Mouse (Mus musculus) brain, embryonic 14.5 days (tissue): ENCODE results near the gene Aplp1. TPM values are rescaled to one million over a fixed set of nuclear protein-coding genes. Genes with fewer than 3 reads are reported as not detected.
A peak's percentile ranks its signal among the peaks of the same experiment; 100 is the strongest.

Experiments
- DNase-seq: peaks from one replicate; pipeline ENCODE4 v3.0.0-alpha.2; 2011; ENCODE audit warnings: low read depth
- CTCF ChIP-seq: fragments of 200-500 bp; IDR thresholded peaks from 2 replicates; pipeline ENCODE4 v1.5.1; 2012; ENCODE audit warnings: inconsistent platforms, mild to moderate bottlenecking, moderate library complexity, borderline replicate concordance; ENCODE audit not compliant: insufficient read depth, insufficient read length; ENCODE audit errors: extremely low read depth
- POLR2A ChIP-seq: fragments of 200-500 bp; IDR thresholded peaks from 2 replicates; pipeline ENCODE4 v1.6.1; 2012; ENCODE audit warnings: mild to moderate bottlenecking, inconsistent platforms, borderline replicate concordance; ENCODE audit not compliant: poor library complexity, insufficient read depth, insufficient read length, severe bottlenecking; ENCODE audit errors: extremely low read depth
- polyA plus RNA-seq: library from polyadenylated mRNA; depleted of rRNA; stranded (reverse); fragments of >200 nt; gene quantifications from 2 replicates; pipeline ENCODE4 v1.2.3, GENCODE M21; 2012

The Aplp1 gene
- polyA plus RNA-seq, 1 experiment: 616 TPM

GRCm38 (mm10) chr7:30420673-30421072 lies 24.7 kb downstream of the Aplp1 start:
- no peak for DNase-seq
- no peak for TF ChIP-seq CTCF
- no peak for TF ChIP-seq POLR2A

DNA sequence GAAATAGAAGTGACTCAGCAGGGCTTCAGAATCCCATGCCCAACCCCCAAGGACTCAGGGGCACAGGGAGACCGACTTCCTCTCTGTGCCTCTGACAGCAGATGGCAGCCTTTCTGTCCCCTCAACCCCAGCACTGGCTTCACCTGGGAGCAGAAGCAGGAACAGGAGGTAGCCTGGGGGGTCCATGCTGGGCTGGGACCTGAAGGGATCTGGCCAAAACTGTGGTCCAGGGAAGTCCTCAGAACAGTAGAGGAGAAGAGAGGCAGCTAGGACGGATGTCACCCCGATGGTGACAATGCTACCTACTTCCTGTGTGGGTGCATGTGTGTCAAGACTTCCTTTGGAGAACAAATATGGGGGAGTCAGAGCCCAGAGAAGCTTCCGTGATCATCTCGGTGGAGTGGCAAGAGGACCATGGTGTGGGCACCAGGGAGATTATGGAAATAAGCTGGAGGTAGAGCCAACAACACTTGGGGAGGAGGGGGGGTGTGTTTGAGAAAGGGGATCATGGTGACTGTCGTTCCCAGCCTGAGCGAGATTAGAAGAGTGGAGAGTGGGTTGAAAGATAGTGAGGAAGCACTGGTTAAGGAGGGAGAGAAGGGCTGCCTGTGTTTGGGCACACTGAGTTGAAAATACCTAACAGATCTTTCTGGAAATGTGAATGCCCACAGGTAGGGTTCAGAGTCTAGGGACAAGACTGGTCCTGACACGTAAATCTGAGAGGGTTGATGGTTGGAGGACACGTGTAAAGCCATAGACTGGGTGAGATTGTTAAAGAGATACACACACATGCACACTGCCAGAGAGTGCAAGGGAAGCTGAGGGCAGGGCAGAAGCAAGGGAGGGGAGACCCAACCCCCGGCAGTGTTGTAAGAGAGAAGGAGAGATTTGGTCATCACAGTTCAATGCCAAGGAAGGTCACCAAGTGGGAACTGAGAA lies 25.5 kb downstream of the Aplp1 start, which contains the start of gene Hcst:
Gene Hcst, minus strand, starts transcription at position 294 of the 939 bp plus-strand sequence.
- no peak for DNase-seq
- TF ChIP-seq CTCF: no peak
- no peak for TF ChIP-seq POLR2A

- DNase-seq: no peak
- TF ChIP-seq CTCF (no peak), POLR2A (no peak)
Measured at GRCm38 (mm10) chr7:30417856-30418255, 27.5 kb downstream of the Aplp1 start.

- no peak for TF ChIP-seq CTCF
- TF ChIP-seq POLR2A: no peak
- DNase-seq: no peak
Measured at GRCm38 (mm10) chr7:30413596-30413995, 31.7 kb downstream of the Aplp1 start, which contains the start of gene Tyrobp. Gene Tyrobp, plus strand, starts transcription at chr7:30413760.

DNA sequence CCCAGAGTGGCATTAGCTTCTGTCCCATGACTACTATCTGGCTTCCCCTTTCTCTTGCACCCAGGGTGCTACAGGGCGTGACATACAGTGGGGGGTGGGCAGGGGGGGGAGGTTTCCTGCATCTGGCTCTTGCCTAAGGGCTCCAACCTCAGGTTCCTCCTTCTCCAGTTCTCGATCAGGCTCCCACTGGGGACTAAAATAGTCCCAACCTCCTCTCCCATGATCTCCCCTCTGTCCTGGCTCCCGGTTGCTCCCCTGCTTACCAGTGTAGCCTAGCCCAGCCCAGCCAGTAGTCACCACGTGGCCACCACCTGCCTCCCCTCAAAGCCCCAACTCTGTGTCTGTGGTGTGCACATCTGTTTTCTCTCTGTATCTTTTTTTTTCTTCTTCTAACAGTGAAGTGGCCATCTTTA lies 32.6 kb downstream of the Aplp1 start:
- DNase-seq: no peak
- no peak for TF ChIP-seq CTCF
- TF ChIP-seq POLR2A: no peak

DNA sequence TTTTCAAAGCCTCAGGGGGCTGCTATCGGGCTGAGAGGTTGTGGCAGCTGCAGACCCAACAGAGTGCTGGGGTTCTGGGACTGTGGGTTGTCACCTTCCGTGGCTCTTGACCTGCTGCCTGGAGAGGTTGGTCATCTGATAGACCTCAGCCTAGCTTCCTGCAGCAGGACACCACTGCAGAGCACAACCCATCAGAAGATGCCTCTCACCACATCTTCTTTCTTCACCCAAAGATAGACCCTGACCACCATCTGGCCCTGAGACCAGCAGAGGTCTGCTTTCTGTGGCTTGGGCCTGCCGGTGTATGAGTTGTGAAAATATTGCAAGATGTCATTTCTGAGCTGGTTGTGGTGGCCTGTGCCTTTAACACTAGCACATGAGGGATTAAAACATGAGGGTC lies 34.3 kb downstream of the Aplp1 start:
- TF ChIP-seq CTCF (no peak), POLR2A (no peak)
- no peak for DNase-seq

GRCm38 (mm10) chr7:30409789-30410188 lies 35.5 kb downstream of the Aplp1 start:
- no peak for TF ChIP-seq POLR2A
- no peak for DNase-seq

- no peak for TF ChIP-seq CTCF
- no peak for TF ChIP-seq POLR2A
Measured at GRCm38 (mm10) chr7:30408639-30409038, 36.7 kb downstream of the Aplp1 start.

DNA sequence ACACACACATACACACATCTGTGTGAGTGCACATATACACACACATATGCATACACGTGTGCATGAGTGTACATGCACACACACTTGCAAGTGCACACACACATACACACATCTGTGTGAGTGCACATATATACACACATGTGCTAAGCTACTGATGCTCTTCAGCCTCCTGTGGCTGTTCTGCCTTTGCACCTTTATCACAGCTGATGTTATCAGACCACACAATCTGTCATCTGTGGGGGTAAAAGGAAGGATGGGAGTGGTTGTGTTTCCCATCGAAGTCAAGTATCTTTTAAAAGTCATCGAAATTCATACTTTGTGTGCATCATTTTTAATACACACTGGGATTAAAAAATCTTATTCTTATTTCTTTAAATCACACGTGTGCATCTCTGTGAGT lies 43.0 kb downstream of the Aplp1 start:
- DNase-seq: no peak
- TF ChIP-seq CTCF (no peak), POLR2A (no peak)

More at GRCm38 (mm10) chr7:30408639-30409038, 36.7 kb downstream of the Aplp1 start:
- DNase-seq: no peak

DNA sequence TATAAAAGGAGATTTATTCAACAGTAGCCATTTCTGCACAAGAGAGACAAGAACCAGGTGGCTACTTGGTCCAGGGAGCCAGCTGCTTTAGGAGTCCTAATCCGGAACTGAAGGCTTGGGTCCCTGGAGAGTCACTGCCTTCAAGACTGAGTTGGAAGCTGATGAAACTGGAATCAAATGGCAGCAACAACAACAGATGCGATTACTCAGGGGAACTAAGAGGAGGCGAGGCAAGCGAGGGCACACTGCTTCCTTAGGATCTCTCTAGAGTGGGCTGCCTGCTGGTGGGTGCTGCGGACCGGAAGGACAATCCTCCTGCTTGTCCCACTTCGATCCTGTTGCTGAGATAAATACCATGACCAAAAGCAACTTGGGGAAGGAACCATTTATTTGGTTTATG lies 45.7 kb downstream of the Aplp1 start:
- TF ChIP-seq CTCF (no peak), POLR2A (no peak)
- DNase-seq: peak; percentile 20

DNA sequence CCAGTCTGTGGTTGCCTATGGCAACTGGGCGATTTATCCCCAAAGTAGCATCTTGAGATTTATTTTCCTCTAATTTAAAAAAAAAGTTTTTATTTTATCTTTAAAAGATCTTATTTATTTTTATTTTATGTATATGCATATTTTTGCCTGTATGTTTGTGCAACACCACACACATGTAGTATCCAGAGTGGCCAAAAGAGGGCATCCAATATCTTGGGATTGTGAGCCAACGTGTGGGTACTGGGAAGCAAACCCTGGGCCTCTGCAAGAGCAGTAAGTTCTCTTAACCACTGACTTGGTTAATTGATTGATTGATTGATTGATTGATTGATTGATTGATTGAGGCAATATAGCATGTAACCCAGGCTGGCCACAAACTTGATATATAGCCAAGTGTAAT lies 50.5 kb downstream of the Aplp1 start:
- peak; percentile 6 for DNase-seq

DNA sequence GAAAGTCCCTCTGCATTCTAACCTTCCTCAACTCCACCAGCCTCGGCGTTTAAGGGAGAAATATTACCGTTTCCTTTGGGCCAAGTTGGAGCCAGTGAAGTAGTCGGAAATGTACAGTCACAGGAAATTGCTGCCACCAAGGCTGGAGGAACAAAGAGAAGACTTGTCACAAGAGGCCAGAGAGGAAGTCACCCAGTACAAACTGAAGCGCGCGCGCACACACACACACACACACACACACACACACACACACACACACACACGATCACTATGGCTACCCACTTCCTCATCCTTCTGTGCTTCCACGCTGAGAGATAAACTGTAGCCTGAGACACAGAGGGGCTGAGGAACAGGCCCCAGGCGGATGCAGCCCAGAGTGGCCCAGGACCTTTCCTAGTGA lies 51.0 kb downstream of the Aplp1 start:
- peak; percentile 14 for DNase-seq
- TF ChIP-seq CTCF: no peak
- no peak for TF ChIP-seq POLR2A

More for the DNA sequence above, 50.5 kb downstream of the Aplp1 start:
- TF ChIP-seq POLR2A (no peak), CTCF (peak; percentile 25; the same call in 1 of the 2 replicates)

- TF ChIP-seq POLR2A (no peak), CTCF (no peak)
- no peak for DNase-seq
Measured at GRCm38 (mm10) chr7:30393631-30394030, 51.7 kb downstream of the Aplp1 start.
